Mouse (Mus musculus) embryo, embryonic 11.5 days (tissue): Measurements from ENCODE around the gene Aaas.

Experiments used
- DNase-seq: peaks from one replicate; pipeline ENCODE4 v3.0.0-alpha.2; 2012; ENCODE audit warnings: low read depth, low spot score

The Aaas gene

GRCm38 (mm10) chr15:102308717-102309116, 41.9 kb downstream of the Aaas start:
- no peak for DNase-seq

GRCm38 (mm10) chr15:102302542-102302941, 48.0 kb downstream of the Aaas start:
- no peak for DNase-seq

- DNase-seq = no peak
Measured at GRCm38 (mm10) chr15:102296368-102297006, 54.1 kb downstream of the Aaas start.

- DNase-seq = peak; percentile 90
Measured at GRCm38 (mm10) chr15:102295633-102296367, 54.8 kb downstream of the Aaas start, which contains the start of gene Espl1. Gene Espl1 (plus strand): TSS chr15:102296266.
